ENCODE assay signal across 17 mouse cellular contexts in genomic region chr11:8212714-8213113, GRCm38 (mm10).
DNase-seq lines count a peak whose midpoint lies in the region; ATAC-seq and TF ChIP-seq lines count a peak whose summit lies in the region.
"Had no signal": no experiment of that assay in that cellular context is flagged by ENCODE, and none has a peak within 500 bp of the region (broad histone marks: within the 10 kb centered on the region; RNA-seq: fewer than 3 reads in every experiment).

No protein-coding gene starts in this region.

- no peak for TF ChIP-seq CTCF in midbrain, postnatal 0 days (IDR thresholded peaks at IDR 0.05)

- H3K27me3 ChIP-seq in forebrain, embryonic 12.5 days, result no peaks in the 10 kb centered on the region
- H3K27me3 ChIP-seq in forebrain, embryonic 15.5 days, result no peaks in the 10 kb centered on the region
- no peaks in the 10 kb centered on the region for H3K27me3 ChIP-seq in midbrain, embryonic 11.5 days (ENCODE audit: control insufficient read depth, insufficient read depth, low read length)
- no peaks in the 10 kb centered on the region for H3K27me3 ChIP-seq in midbrain, embryonic 10.5 days (ENCODE audit: low read depth, poor library complexity, severe bottlenecking)
- H3K27me3 ChIP-seq in hindbrain, embryonic 16.5 days (replicated peaks; ENCODE audit: control insufficient read depth, insufficient read depth, low read length), result no peaks in the 10 kb centered on the region
- no peaks in the 10 kb centered on the region for H3K27me3 ChIP-seq in midbrain, postnatal 0 days (ENCODE audit: insufficient read depth, low read length)
- H3K27me3 ChIP-seq: heart, embryonic 13.5 days; limb, embryonic 15.5 days; liver, embryonic 15.5 days had no signal

- H3K4me1 ChIP-seq in forebrain, embryonic 12.5 days, result no peaks in the 10 kb centered on the region
- no peaks in the 10 kb centered on the region for H3K4me1 ChIP-seq in forebrain, embryonic 15.5 days
- H3K4me1 ChIP-seq in midbrain, embryonic 11.5 days (ENCODE audit: control insufficient read depth, insufficient read depth, low read length), result no peaks in the 10 kb centered on the region
- no peaks in the 10 kb centered on the region for H3K4me1 ChIP-seq in midbrain, embryonic 10.5 days
- no peaks in the 10 kb centered on the region for H3K4me1 ChIP-seq in hindbrain, embryonic 16.5 days (ENCODE audit: control insufficient read depth, insufficient read depth, low read depth, low read length)
- H3K4me1 ChIP-seq in midbrain, postnatal 0 days (ENCODE audit: insufficient read depth, low read length), result no peaks in the 10 kb centered on the region
- H3K4me1 ChIP-seq: heart, embryonic 13.5 days; limb, embryonic 15.5 days; liver, embryonic 15.5 days had no signal

- no peaks in the 10 kb centered on the region for H3K9me3 ChIP-seq in forebrain, embryonic 12.5 days
- no peaks in the 10 kb centered on the region for H3K9me3 ChIP-seq in forebrain, embryonic 15.5 days
- H3K9me3 ChIP-seq in midbrain, embryonic 11.5 days (ENCODE audit: control insufficient read depth, low read length), result no peaks in the 10 kb centered on the region
- H3K9me3 ChIP-seq in midbrain, embryonic 10.5 days (replicated peaks), result no peaks in the 10 kb centered on the region
- H3K9me3 ChIP-seq in hindbrain, embryonic 16.5 days (ENCODE audit: control insufficient read depth, low read length), result no peaks in the 10 kb centered on the region
- H3K9me3 ChIP-seq in midbrain, postnatal 0 days (ENCODE audit: low read length), result no peaks in the 10 kb centered on the region
- H3K9me3 ChIP-seq: heart, embryonic 13.5 days; limb, embryonic 15.5 days; liver, embryonic 15.5 days had no signal

- no peaks in the 10 kb centered on the region for H3K36me3 ChIP-seq in forebrain, embryonic 12.5 days (replicated peaks)
- H3K36me3 ChIP-seq in forebrain, embryonic 15.5 days, result no peaks in the 10 kb centered on the region
- H3K36me3 ChIP-seq in midbrain, embryonic 11.5 days (ENCODE audit: control insufficient read depth, insufficient read depth, low read length), result no peaks in the 10 kb centered on the region
- H3K36me3 ChIP-seq in midbrain, embryonic 10.5 days, result no peaks in the 10 kb centered on the region
- no peaks in the 10 kb centered on the region for H3K36me3 ChIP-seq in hindbrain, embryonic 16.5 days (ENCODE audit: control insufficient read depth, insufficient read depth, low read length)
- no peaks in the 10 kb centered on the region for H3K36me3 ChIP-seq in midbrain, postnatal 0 days (ENCODE audit: insufficient read depth, low read length)
- H3K36me3 ChIP-seq: heart, embryonic 13.5 days; limb, embryonic 15.5 days; liver, embryonic 15.5 days had no signal

- no peak overlapping the region for H3K4me2 ChIP-seq in forebrain, embryonic 12.5 days
- H3K4me2 ChIP-seq in forebrain, embryonic 15.5 days (replicated peaks), result no peak overlapping the region
- H3K4me2 ChIP-seq in midbrain, embryonic 11.5 days, result no peak overlapping the region
- no peak overlapping the region for H3K4me2 ChIP-seq in hindbrain, embryonic 16.5 days (ENCODE audit: low read length)
- H3K4me2 ChIP-seq in midbrain, postnatal 0 days (ENCODE audit: low read depth, low read length, poor library complexity, severe bottlenecking), result no peak overlapping the region
- H3K4me2 ChIP-seq: heart, embryonic 13.5 days; limb, embryonic 15.5 days; liver, embryonic 15.5 days had no signal

- ATAC-seq in forebrain, embryonic 12.5 days (ENCODE audit: low FRiP score), result peak; percentile 49; the same call in 1 of the 2 replicates
- ATAC-seq in forebrain, embryonic 15.5 days (replicated peaks), result no peak
- peak; percentile 88 for ATAC-seq in midbrain, embryonic 11.5 days (ENCODE audit: low FRiP score)
- peak; percentile 74 for ATAC-seq in hindbrain, embryonic 16.5 days
- no peak for ATAC-seq in midbrain, postnatal 0 days (ENCODE audit: low FRiP score)
- ATAC-seq: intestine, postnatal 0 days had no signal

- intact Hi-C loops in left cerebral cortex, postnatal 25 days (cut with DNase I), result no loop called here

- no peak overlapping the region for H3K9ac ChIP-seq in forebrain, embryonic 12.5 days
- H3K9ac ChIP-seq in forebrain, embryonic 15.5 days (replicated peaks), result no peak overlapping the region
- H3K9ac ChIP-seq in midbrain, embryonic 11.5 days (ENCODE audit: low read length), result no peak overlapping the region
- no peak overlapping the region for H3K9ac ChIP-seq in hindbrain, embryonic 16.5 days (ENCODE audit: low read depth, low read length)
- H3K9ac ChIP-seq in midbrain, postnatal 0 days (replicated peaks; ENCODE audit: low read length, poor library complexity, severe bottlenecking), result no peak overlapping the region
- H3K9ac ChIP-seq: heart, embryonic 13.5 days; limb, embryonic 15.5 days; liver, embryonic 15.5 days had no signal

- H3K27ac ChIP-seq in forebrain, embryonic 12.5 days, result no peak overlapping the region
- no peak overlapping the region for H3K27ac ChIP-seq in forebrain, embryonic 15.5 days (replicated peaks)
- no peak overlapping the region for H3K27ac ChIP-seq in midbrain, embryonic 11.5 days (ENCODE audit: low read depth, low read length)
- no peak overlapping the region for H3K27ac ChIP-seq in midbrain, embryonic 10.5 days (replicated peaks)
- H3K27ac ChIP-seq in hindbrain, embryonic 16.5 days (ENCODE audit: low read depth, low read length), result no peak overlapping the region
- no peak overlapping the region for H3K27ac ChIP-seq in midbrain, postnatal 0 days (ENCODE audit: low read depth, low read length)
- H3K27ac ChIP-seq: heart, embryonic 13.5 days; limb, embryonic 15.5 days; liver, embryonic 15.5 days had no signal

- no peak overlapping the region for H3K4me3 ChIP-seq in forebrain, embryonic 12.5 days (replicated peaks)
- no peak overlapping the region for H3K4me3 ChIP-seq in forebrain, embryonic 15.5 days
- no peak overlapping the region for H3K4me3 ChIP-seq in midbrain, embryonic 11.5 days (ENCODE audit: low read depth, low read length)
- no peak overlapping the region for H3K4me3 ChIP-seq in midbrain, embryonic 10.5 days
- no peak overlapping the region for H3K4me3 ChIP-seq in hindbrain, embryonic 16.5 days (ENCODE audit: low read length)
- H3K4me3 ChIP-seq in midbrain, postnatal 0 days (ENCODE audit: low read depth, low read length), result no peak overlapping the region
- H3K4me3 ChIP-seq: heart, embryonic 13.5 days; limb, embryonic 15.5 days; liver, embryonic 15.5 days had no signal

- WGBS in forebrain, embryonic 12.5 days, result 52% methylated on average over 4 of the region's 4 CpGs
- WGBS in forebrain, embryonic 15.5 days, result 49% methylated on average over 4 of the region's 4 CpGs
- WGBS in midbrain, embryonic 11.5 days, result 67% methylated on average over 4 of the region's 4 CpGs
- WGBS in midbrain, embryonic 10.5 days, result 83% methylated on average over 4 of the region's 4 CpGs
- WGBS in hindbrain, embryonic 16.5 days, result 43% methylated on average over 4 of the region's 4 CpGs
- 49% methylated on average over 4 of the region's 4 CpGs for WGBS in midbrain, postnatal 0 days

- no peak for DNase-seq in midbrain, embryonic 11.5 days (ENCODE audit: low spot score, missing footprints)
- no peak for DNase-seq in midbrain, embryonic 10.5 days (ENCODE audit: low spot score)
- DNase-seq in midbrain, postnatal 0 days (ENCODE audit: low spot score), result peak; percentile 23
- DNase-seq in layer of hippocampus, adult 8-10 months (ENCODE audit: low spot score in 2 of 2), result no peak
- no peak for DNase-seq in left cerebral cortex, postnatal 25 days (ENCODE audit: low spot score in 2 of 2)
- DNase-seq: adrenal gland, postnatal 25 days; cerebellum, adult 11-12 months; cerebellum, postnatal 25 days; embryo, embryonic 11 days; heart, adult 18-20 months had no signal

Comparison
In these comparisons a context has a peak if more than half of its experiments do, and no peak if none do; other contexts are left out.
1. ATAC-seq: peak in forebrain, embryonic 12.5 days (single experiment), midbrain, embryonic 11.5 days (single experiment) and hindbrain, embryonic 16.5 days (single experiment); none in forebrain, embryonic 15.5 days (single experiment) and midbrain, postnatal 0 days (single experiment).